Mouse (Mus musculus) splenic B cell, adult 2 months (primary cell): Measurements from ENCODE around the gene Slc5a2.

Experiments used
- DNase-seq: peaks from one replicate; pipeline ENCODE4 v3.0.0-alpha.2; 2011; ENCODE audit warnings: low read depth, low spot score
- H3K27me3 ChIP-seq: 2 replicates; pipeline ENCODE4 v1.6.1; 2012; ENCODE audit warnings: mild to moderate bottlenecking, low read length, moderate library complexity, mixed read lengths; ENCODE audit not compliant: control insufficient read depth, poor library complexity, insufficient read depth, severe bottlenecking
- H3K36me3 ChIP-seq: 2 replicates; pipeline ENCODE4 v1.6.1; 2012; ENCODE audit warnings: mild to moderate bottlenecking, low read length, moderate library complexity, mixed read lengths; ENCODE audit not compliant: control insufficient read depth, poor library complexity, insufficient read depth, severe bottlenecking

Slc5a2 gene

GRCm38 (mm10) chr7:128300952-128301351 lies 35.5 kb downstream of the Slc5a2 start:
- Histone ChIP-seq H3K36me3 (no peaks in the 10 kb centered on the region), H3K27me3 (no peaks in the 10 kb centered on the region)
- DNase-seq, result no peak

- no peak for DNase-seq
- Histone ChIP-seq H3K27me3 (no peaks in the 10 kb centered on the region), H3K36me3 (no peaks in the 10 kb centered on the region)
These were observed 36.7 kb downstream of the Slc5a2 start for GRCm38 (mm10) chr7:128302151-128302550.

- Histone ChIP-seq H3K27me3 (no peaks in the 10 kb centered on the region), H3K36me3 (no peaks in the 10 kb centered on the region)
- DNase-seq, result no peak
These were observed 38.7 kb downstream of the Slc5a2 start for GRCm38 (mm10) chr7:128304198-128304597.

GRCm38 (mm10) chr7:128304907-128305306 lies 39.5 kb downstream of the Slc5a2 start:
- Histone ChIP-seq H3K27me3 (no peaks in the 10 kb centered on the region), H3K36me3 (no peaks in the 10 kb centered on the region)
- no peak for DNase-seq

GRCm38 (mm10) chr7:128307851-128308250 lies 42.4 kb downstream of the Slc5a2 start:
- no peaks in the 10 kb centered on the region for H3K36me3 ChIP-seq
- DNase-seq, result no peak
- H3K27me3 ChIP-seq, result no peaks in the 10 kb centered on the region

- no peak for DNase-seq
- no peaks in the 10 kb centered on the region for H3K27me3 ChIP-seq
- no peaks in the 10 kb centered on the region for H3K36me3 ChIP-seq
These were observed 43.8 kb downstream of the Slc5a2 start for GRCm38 (mm10) chr7:128309216-128309615.

GRCm38 (mm10) chr7:128309776-128310175 lies 44.3 kb downstream of the Slc5a2 start:
- DNase-seq, result no peak
- Histone ChIP-seq H3K36me3 (no peaks in the 10 kb centered on the region), H3K27me3 (no peaks in the 10 kb centered on the region)

GRCm38 (mm10) chr7:128310229-128310688 lies 44.8 kb downstream of the Slc5a2 start:
- H3K27me3 ChIP-seq, result no peaks in the 10 kb centered on the region
- H3K36me3 ChIP-seq, result no peaks in the 10 kb centered on the region
- DNase-seq, result no peak

GRCm38 (mm10) chr7:128311263-128311662 lies 45.8 kb downstream of the Slc5a2 start:
- DNase-seq, result no peak
- no peaks in the 10 kb centered on the region for H3K27me3 ChIP-seq
- no peaks in the 10 kb centered on the region for H3K36me3 ChIP-seq

- Histone ChIP-seq H3K27me3 (no peaks in the 10 kb centered on the region), H3K36me3 (no peaks in the 10 kb centered on the region)
- no peak for DNase-seq
These were observed 46.4 kb downstream of the Slc5a2 start for GRCm38 (mm10) chr7:128311811-128312210.

GRCm38 (mm10) chr7:128312375-128313059 lies 47.1 kb downstream of the Slc5a2 start:
- Histone ChIP-seq H3K36me3 (no peaks in the 10 kb centered on the region), H3K27me3 (no peaks in the 10 kb centered on the region)
- no peak for DNase-seq

- Histone ChIP-seq H3K27me3 (no peaks in the 10 kb centered on the region), H3K36me3 (no peaks in the 10 kb centered on the region)
- DNase-seq, result no peak
These were observed 48.1 kb downstream of the Slc5a2 start for GRCm38 (mm10) chr7:128313601-128314000.

GRCm38 (mm10) chr7:128314491-128314890 lies 49.0 kb downstream of the Slc5a2 start:
- Histone ChIP-seq H3K27me3 (no peaks in the 10 kb centered on the region), H3K36me3 (no peaks in the 10 kb centered on the region)
- DNase-seq, result no peak

- H3K36me3 ChIP-seq, result no peaks in the 10 kb centered on the region
- no peak for DNase-seq
- H3K27me3 ChIP-seq, result no peaks in the 10 kb centered on the region
These were observed 51.6 kb downstream of the Slc5a2 start for GRCm38 (mm10) chr7:128317011-128317410.

GRCm38 (mm10) chr7:128319140-128319539 lies 53.7 kb downstream of the Slc5a2 start:
- Histone ChIP-seq H3K36me3 (no peaks in the 10 kb centered on the region), H3K27me3 (no peaks in the 10 kb centered on the region)
- DNase-seq, result no peak
